Mouse (Mus musculus) frontal cortex, postnatal 10 days (tissue): ENCODE results near the gene Rbpj.

Experiments
- DNase-seq, 2 experiments: peaks; one replicate each; pipeline ENCODE4 v3.0.0; 2022; ENCODE audit warnings: low spot score in 2 of 2, mixed read lengths in 1 of 2

Rbpj gene

DNA sequence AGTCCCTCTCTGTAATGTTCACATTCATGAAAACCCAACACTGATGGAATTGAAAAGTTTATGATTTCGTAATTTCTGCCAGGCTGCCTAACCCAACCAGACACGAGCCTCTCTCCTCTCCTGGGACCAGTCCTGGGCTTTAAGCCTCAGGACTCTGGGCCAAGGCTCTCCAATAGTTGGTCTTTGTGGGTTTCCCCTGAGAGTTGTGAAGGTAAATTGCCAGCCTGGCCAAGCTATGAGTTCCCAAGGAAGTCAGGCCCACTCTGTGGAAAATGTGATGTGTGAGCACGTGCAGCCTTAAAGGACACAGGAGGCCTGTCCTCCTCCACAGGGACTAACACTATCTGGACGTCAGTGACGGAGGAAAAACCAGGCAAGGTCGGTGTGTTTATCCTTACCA is 85.4 kb downstream of the Rbpj start:
- no peak for DNase-seq

DNA sequence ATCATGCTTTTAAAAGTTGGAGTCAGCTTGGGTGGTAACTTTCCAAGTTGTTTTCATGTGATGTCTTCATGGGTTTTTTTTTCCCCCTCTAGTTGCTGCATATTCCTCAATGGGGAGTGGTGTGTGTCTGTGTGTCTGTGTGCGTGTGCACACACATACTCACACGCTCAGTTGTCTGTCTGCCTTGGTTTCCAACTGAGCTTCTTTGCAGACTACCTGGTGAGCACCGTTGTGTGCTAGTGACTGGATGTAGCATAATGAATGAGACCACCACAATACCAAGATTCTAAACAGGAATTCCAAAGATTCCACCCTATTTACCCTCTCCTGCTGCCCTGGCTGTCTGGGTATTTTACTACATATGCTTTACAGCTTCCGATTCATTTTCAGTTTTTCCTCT is 86.0 kb downstream of the Rbpj start:
- DNase-seq: no peak

DNA sequence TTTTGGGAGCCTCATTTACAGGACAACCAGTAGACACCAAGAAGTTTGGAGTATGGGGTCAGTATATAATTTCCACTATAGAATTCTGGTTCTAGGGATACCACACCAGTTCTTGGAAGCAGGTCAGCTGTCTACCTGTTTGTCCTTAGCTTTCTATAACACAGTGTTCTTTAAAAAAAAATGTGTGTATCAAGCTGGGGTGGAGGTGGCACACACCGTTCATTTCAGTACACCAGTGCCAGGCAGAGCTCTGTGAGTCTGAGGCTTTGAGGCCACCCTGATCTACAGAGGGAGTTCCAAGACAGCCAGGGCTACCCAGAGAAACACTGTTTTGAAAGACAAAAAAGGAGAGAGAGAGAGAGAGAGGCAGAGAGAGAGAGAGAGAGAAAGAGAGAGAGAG is 87.3 kb downstream of the Rbpj start:
- DNase-seq: no peak

DNA sequence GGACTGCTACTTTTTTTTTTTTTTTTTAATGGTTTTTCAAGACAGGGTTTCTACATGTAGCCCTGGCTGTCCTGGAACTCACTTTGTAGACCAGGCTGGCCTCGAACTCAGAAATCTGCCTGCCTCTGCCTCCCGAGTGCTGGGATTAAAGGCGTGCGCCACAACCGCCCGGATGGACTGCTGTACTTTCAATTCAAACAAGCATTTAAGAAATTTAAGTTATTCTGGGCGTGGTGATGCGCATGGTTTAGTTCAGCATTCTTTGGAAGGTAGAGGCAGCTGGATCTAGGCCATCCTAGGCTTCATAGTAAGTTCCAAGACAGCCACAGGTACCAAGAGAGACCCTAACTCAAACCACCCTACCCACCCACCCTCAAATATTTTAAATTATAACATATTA is 88.2 kb downstream of the Rbpj start:
- DNase-seq: no peak

DNA sequence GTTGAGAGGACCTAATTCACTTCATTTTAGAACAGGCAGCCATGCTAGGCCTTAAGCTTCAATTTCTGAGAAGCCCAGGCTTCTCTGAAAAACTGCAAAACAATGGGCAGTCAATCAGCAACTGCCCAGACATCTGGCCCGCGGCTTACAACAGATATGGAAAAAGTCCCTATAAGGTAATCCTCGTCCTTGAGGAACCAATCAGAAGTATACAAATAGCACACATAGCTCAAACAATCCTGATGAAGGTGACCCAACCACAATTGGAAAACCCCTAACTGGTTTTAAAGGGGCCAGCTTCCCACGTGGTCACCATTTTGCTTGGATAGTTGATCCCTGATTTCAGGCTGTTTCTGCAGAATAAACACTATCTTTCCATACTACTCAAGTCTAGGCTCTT is 89.0 kb downstream of the Rbpj start:
- no peak for DNase-seq

DNA sequence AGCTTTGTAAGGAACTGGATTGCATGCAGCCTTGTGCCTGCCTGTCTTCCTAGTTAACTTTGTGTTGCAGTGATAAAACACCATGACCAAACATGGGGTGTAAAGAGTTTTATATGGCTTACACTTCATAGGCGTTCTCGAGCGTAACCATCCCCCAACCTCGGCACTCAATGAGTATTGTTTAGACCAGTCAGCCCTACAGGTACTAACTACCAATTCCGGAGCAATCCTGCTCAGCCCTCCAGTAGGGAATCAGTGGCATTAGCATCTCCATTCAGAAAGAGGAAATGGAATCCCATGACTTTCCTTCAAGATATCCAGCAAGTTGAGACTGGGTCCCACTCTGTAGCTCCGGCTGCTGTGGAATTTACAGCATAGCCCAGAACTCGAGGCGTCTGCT is 89.5 kb downstream of the Rbpj start:
- DNase-seq: no peak

DNA sequence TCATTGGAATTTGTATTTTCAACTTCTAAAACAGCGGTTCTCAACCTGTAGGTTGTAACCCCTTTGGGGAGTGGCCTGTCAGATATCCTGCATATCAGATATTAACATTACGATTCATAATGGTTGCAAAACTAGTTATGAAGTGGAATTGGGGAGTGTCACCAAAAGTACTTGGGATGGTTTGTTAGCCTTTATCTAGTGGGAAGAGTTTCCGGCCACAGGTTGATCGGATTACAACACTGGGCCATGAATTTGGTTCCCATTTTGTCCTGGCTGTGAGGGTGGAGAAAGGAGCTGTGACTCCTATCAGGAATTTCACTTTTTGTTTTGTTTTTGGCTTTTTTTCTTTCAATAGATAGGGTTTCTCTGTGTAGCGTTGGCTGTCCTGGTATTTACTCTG is 90.0 kb downstream of the Rbpj start:
- no peak for DNase-seq

DNA sequence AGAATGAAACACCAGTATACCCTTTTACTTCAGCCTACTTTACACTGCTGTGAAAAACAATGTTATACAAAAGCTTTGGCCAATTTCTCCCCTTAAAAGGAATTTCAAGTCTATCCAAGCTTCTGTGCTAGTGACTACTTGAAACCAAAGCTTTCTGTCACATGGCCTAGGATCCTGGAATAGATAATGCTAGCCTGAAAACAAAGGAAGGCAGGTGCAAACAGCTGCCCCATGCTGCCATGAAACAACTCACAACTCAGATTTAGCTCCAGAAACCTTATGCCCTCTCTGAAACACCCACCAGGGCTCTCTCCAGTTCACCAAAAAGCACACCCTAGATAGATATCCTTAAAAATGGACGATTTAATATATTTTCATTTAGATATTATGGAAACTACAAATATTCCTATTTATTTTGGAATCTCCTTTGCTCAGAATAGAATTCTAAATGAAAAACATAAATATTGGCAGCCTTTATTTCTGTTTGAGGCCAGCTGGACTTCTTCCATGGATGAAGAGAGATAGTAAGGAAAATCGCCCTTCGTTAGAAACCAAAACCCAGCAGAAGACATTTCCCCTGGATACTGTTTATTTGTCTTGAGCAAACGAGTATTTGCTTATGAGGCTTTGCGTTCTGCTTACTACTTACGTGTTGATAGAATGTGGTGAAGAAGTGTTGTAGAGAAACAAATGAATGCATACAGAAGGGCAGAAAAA is 91.8 kb downstream of the Rbpj start:
- DNase-seq: no peak

DNA sequence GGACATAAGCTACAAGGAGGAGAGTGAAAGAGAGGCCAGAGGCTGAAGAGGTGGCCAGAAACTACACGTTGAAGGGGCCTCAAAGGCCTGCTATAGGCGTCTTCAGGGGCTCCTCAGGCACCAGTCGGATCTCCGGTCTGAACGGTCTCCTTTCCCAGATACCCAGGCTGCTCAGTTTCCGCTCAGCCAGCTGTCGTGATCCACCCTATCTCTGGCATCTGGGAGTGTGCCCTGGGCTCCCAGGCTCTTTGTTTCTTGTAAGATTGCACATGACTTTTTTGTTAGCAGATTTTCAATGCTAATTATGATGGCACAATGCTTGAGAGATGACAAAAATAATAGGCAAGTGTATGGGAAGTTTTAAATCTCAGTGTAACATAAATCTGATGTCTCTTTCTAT is 95.2 kb downstream of the Rbpj start:
- no peak for DNase-seq

DNA sequence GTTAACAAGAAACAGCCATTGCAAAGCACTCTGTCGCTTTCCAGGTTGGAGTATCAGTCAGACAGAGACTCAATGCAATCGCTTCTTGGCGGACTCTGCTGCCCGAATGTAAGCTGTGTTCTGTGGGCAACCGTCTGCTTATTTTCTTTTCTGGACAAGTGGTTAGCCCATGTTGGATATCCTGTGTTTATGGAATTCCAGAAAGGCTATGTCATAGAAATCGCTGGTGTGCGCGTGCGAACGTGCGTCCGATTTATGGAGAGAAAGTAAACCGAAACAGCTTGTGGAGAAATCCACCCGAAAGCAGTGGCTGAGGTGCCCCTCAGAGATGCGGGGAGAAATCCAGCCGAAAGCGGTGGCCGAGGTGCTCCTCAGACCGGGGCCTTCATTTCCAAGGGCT is 98.4 kb downstream of the Rbpj start:
- no peak for DNase-seq

DNA sequence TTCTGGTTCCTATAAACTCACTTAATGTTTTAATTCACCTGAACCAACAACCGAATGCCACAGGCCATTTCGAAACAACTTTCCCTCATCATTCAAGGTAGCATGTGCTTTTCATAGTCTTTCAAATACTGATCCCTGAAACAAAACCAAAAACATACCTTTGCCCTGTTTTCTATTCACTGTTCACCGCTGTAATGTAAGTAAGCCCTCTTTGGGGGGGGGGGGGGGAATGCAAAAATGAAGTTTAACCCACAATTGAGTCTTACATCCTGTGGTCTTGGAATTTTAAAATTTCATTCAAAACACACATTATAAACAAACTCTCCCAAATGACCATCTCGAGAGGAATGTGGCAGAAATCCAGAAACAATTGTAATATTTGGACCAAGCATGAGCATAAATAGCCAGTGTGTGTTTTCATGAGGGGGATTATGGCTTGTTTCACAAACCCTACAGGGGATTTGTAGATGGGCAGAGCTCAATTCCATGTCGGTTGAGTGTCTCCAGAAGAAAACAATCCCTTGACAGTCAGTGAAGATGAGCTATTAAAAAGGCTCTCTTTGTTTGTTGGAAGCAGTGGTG is 99.4 kb downstream of the Rbpj start:
- no peak for DNase-seq

DNA sequence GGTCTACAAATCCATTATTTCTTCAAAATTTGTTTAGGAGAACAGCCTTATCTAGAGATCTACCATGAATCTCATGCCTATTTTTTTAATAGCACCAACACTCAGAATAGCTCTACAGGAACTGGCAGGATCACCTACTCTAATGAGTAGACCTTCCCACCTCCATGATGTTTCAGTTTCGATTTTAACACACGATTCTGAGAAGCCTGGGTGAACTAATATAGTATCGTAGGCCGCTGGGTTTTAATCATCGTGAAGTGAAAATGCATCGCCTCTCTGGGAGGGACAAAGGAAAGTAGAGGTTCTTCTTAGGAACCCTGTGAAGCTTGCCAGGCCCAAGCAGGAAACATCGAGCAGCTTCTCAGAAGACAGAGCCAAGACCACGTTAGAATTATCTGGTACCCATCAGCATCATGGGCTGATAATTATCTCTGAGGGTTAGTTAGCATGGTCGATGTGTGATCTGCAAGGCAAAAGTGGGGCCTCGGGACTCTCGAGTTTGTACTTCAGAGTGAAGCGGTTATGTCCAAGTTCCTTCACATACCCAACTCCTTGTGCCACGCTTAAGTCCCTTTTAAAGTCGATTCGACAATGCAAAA is 100.6 kb downstream of the Rbpj start:
- DNase-seq: no peak

DNA sequence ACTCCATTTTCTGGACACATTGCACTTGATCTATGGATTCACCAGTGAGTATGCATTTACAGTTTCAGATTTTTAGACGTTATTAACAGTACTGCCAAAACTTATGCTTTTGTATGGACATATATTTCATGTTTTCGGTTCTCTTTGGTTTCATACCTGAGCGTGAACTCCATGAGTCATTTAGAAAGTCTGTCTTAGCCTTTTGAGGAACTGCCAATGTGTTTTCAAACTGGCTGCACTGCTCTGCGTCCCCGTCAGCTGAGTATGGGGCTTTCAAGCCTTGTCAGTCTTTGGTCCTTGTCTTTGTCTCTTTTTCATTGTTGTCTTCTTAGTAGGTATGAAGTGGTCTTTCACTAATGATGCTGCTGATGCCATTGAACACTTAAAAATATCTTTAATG is 106.5 kb downstream of the Rbpj start:
- DNase-seq: no peak

DNA sequence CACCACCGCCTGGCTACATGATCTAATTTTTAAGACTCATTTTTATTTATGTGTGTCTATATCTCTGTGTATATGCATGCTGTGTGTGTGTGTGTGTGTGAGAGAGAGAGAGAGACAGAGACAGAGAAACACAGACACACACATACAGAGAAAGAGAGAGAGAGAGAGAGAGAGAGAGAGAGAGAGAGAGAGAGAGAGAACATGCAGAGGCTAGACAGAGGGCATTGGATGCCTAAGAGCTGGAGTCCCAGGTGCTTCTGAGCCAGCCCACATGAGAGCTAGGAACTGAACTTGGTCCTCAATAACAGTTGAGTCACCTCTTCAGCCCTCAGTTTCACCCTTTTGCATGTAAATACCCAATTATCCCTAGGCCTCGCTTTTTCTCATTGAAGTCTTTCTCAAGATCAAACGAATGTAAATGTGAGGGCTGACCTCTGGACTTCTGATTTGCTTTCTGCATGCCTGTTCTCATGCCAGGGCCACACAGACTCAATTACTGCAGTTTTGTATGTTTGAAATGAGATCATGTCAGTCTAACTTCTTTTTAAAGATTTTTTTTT is 109.0 kb downstream of the Rbpj start:
- no peak for DNase-seq

DNA sequence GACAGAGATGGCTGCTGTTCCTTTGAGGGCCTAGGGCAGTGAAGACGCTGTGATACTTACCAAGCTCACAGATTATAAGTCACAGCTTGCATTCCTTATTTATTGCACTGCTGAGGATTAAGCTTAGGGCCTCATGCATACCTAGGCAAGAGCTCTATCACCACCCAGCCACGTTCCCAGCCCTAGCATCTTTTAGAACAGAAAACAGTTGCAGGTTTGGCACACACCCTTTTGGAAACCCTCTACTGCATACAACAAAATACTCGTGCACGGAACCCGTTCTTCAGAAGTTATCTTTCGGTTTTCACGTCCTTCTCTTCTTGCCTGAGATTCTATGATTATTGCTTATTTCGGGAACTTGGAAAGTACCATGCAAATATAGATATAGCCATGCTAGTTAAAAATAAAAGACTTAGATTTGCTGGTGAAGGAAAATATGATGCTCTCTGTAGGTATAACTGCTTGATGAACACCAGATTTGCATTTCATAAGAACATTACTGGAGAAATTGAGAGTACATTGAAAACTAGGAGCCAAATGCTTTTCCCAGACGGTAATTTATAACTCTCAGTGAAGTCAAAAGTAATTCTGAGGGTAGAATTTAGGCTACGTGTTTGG is 111.4 kb downstream of the Rbpj start:
- no peak for DNase-seq

DNA sequence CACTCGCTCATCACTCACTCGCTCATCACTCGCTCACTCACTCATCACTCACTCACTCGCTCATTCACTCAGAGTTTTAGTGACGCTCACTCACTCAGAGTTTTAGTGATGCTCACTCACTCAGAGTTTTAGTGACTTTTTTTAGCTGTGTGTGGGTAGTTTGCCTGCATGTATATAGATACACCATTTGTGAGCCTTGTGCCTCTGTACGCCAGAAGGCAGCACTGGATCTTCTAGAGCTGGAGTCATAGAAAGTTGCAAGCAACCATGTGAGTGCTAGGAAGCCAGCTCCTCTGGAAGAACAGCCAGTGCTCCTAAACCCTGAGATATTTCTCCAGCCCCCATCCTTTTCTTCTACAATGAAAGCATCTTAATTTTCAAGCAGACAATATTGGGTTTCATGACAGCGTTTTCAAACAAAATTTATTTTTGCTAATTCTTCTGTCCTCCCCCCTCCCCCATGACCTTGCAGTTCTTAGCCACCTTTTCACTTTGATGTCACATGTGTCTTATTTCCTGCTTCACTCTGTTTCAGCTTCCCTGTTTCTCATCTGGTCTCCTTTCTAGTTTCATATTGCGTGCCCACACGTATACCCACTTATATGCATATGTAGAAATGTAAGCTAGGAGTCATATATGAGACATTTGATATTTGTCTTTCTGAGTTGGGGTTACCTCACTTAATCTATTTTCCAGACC is 118.3 kb downstream of the Rbpj start:
- no peak for DNase-seq

DNA sequence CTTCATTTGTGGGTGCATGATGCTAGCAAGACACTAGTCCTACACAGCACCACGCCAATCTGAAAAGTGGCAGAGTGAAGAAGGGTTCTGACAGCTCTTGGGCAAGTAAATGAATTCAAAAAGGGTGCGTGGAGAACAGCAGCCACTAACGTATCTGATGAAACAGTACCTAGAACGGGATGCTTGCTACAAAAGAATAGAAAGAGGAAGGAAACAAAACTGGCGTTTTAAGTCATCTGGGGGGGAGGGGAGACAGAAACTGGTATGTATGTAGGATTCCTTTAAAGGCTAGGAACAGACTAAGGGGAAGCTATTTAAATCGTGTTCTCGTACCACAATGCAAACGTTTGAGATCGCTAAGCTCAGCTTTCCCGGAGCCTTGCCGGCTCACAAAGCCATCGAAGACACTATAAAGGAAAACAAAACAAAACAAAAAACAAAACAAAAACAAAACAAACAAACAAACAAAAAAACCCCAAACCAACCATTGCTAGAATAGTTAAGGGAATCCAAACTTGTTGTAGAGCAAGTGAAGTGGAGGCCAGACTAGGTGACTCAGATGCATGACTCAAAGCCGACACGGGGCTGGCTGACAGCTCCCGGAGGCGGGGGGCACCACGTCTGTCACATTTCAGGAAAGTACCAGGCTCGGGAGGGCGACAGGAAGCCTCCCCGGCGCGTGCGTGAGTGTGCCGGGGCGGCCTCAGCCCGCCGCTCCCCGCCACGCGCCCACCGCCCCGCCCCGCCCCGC is 122.6 kb downstream of the Rbpj start:
- no peak for DNase-seq

DNA sequence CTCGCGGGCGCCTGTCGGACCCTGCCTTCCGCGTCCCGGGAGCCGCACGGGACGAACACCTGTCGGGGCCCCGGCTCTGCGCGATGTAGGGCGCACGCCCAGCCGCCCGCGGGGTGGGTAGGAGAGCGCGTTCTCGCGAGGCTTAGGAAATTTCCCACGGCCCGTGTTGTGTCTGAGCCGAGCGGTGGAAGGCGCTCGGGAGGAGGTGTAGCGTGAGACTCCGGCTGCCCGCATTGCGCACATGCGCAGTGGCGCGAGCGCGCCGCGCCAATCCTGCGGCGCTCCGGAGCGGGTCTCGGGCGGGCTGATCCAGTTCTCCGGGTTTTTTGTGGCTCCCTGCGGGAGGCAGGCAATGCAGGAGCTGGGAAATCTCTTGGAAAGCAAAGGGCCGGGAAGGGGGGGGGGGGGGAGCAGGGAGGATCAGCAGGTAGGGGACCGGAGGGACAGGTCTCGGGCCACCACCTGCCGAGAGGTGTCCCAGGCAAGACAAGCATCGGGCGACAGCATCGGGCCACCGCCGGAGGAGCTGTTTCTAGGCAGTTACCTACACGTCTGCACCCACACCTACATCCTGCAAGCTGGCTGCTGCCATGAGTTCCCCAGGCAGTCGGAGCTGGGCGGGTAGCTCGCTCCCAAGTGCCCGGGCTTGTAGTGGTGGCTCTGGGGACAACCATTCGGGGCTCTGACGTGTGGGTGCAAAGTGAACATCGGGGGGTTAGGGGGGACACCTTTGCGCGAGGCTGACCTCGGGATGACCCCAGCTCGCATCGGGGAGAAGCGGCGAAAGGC is 123.4 kb downstream of the Rbpj start:
- DNase-seq: peak; percentile 92 to 97

DNA sequence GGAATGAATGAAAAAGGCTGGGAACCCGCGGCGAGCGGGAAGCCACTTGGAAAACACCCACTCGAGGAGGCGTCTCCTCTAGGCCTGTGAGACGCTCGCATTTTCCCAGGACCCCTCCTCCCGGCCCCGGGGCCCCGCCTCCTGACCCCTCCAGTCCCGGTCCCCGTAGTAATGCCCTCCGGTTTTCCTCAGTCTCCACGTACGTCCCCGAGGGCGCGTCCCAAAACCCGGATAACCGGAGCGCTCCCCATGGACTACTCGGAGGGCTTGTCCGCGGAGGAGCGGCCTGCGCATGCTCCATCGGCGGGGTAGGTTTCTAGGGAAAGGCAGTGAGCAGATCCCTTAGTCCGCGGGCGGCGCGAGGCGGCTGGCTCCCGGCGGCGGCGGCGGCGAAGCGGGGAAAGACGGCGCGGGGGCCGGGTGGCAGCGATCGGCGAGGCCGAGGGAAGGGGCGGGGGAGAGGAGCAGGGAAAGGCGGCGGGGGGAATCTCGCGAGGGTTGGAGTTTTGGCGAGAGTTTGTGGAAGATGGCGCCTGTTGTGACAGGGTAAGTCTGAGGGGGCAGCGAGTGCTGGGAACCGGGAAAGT is 124.3 kb downstream of the Rbpj start:
- peak; percentile 99 for DNase-seq
